Mouse (Mus musculus) lung, adult 2 months (tissue): ENCODE measurements at regions not wholly inside any gene's neighbourhood (a gene's known extent, or its start where the extent isn't known, plus 50 kb on each side); places are given as distances from the start of the nearest gene placed in this dataset.

ENCODE experiments used
- CTCF ChIP-seq: fragments of 200-500 bp; IDR thresholded peaks from 2 replicates; pipeline ENCODE4 v1.5.1; 2011; ENCODE audit warnings: mild to moderate bottlenecking, low read length, control low read depth; ENCODE audit not compliant: insufficient read depth
- POLR2A ChIP-seq: fragments of 200-500 bp; IDR thresholded peaks from 2 replicates; pipeline ENCODE4 v1.6.1; 2011; ENCODE audit warnings: low read depth, mild to moderate bottlenecking, control low read depth, low read length, borderline replicate concordance; ENCODE audit errors: extremely low read depth

- TF ChIP-seq POLR2A (no peak), CTCF (no peak)
These were observed 93.8 kb upstream of the Slc45a1 start for GRCm38 (mm10) chr4:150745529-150746429.
